Mouse (Mus musculus): Measurements from ENCODE around the gene Epn1. TPM values are rescaled to one million over a fixed set of nuclear protein-coding genes. Genes with fewer than 3 reads are reported as not detected.

Gene Epn1
- polyA plus RNA-seq, 1 experiment from 2014 or later, result 80.1 TPM

DNA sequence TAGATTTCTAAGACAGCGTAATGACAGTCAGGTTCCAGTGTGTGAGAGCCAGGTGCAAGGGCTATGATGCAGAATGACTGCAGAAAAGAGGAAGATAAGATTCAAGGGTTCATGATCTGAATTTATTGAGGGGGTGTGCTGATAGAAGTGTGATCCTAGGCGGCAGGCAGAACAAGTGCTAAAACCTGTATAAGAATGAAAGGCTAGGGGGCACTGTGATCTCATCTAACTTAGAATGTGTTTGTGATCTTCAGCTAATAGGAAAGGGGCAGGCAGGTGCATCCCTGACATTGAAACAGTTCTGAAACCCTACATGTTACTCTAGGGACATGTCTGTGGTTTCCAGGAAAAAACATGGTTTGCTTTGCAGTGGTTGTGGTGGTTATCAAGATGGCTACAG, 33.9 kb upstream of the Epn1 start:
- no peak overlapping the region for H3K9ac ChIP-seq (replicated peaks)
- no peak for ATAC-seq
- no peak overlapping the region for H3K27ac ChIP-seq
- H3K36me3 ChIP-seq, result peaks cover 3% of the 10 kb centered on the region
- no peaks in the 10 kb centered on the region for H3K9me3 ChIP-seq
- no peak overlapping the region for H3K4me2 ChIP-seq (replicated peaks)
- peaks cover 7% of the 10 kb centered on the region for H3K4me1 ChIP-seq (replicated peaks)
- H3K27me3 ChIP-seq, result no peaks in the 10 kb centered on the region
- 74% methylated on average over 2 of the region's 2 CpGs for WGBS
- no peak overlapping the region for H3K4me3 ChIP-seq (replicated peaks)

DNA sequence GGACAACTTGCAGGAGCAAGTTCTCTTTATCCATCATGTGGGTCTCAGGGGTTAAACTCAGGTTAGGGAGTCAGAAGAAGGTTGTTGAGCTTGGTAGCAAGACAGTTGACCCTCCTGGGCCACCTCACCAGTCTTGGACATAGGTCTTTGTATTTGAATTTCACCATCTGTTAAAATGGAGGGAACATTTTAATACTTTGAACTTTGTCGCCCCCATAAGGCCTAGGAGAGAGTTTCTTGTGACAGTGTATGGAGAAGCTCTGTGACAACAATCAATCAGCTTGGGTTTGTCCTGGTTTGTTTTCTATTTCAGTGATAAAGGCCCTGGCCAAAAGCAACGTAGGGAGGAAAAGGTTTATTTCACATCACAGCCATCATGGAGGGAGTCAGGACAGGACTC, 32.7 kb upstream of the Epn1 start:
- Histone ChIP-seq H3K4me3 (replicated peaks) (no peak overlapping the region), H3K4me1 (replicated peaks) (peaks cover 14% of the 10 kb centered on the region), H3K4me2 (replicated peaks) (no peak overlapping the region), H3K27ac (no peak overlapping the region), H3K36me3 (no peaks in the 10 kb centered on the region), H3K9ac (replicated peaks) (no peak overlapping the region), H3K27me3 (peaks cover 4% of the 10 kb centered on the region; the same call in 1 of the 2 replicates), H3K9me3 (no peaks in the 10 kb centered on the region)
- ATAC-seq, result no peak
- WGBS, result 37% methylated on average over 2 of the region's 2 CpGs

DNA sequence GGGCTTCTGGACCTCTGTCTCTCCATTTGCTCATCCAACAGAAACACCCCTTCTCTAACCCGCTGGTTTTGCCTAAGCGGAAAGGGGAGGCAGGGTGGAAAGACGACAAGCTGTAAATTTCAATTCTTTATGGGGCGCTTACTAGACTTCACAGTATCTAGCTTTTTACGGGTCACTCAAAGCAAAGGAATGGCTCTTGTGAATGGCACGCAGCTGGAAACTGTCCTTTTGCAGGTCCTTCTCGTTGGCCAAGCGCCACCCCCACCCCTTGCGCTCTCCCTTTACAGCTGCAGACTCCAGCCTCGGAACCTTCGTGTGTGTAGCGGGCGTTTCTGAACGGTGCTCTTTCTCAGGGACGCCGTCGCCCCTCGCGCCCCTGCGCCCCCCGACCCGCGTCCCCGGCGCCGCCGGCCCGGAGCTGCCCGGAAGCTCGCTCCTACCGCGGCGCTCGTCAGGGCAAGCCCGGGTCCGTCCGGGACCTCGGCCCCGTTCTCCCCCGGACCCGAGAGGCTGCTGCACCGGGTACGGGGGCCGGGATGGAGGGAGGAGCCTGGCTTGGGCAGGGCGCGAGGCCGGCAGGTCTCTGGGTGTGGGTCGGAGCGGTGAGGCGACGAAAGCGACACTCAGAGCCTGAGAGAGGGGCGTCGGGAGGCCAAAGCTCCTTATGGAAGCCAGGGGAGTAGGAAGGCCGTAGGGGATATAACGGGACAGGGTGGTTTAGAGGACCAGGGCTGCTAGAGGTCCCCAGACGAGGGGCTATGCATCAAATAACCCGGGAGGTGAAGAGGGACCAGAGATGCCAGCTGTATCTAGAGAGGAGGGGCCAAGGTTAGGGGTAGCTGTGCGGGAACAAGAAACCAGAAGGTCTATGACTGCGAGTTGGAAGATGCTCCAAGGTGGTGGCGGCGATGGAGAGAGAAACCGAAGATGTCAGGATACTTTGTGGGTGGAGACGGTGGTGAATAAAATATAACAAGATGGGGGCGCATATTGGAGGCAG, 28.5 kb upstream of the Epn1 start, which contains the start of gene Zfp580:
Gene Zfp580 (plus strand): TSS at position 346 of the 1,000 bp plus-strand sequence.
- Histone ChIP-seq H3K4me1 (replicated peaks) (peaks cover 39% of the 10 kb centered on the region), H3K27me3 (peaks cover 45% of the 10 kb centered on the region), H3K36me3 (no peaks in the 10 kb centered on the region), H3K4me3 (replicated peaks) (peak within 1 kb of the TSS; percentile 77), H3K9me3 (no peaks in the 10 kb centered on the region), H3K27ac (peak within 1 kb of the TSS; percentile 92), H3K4me2 (replicated peaks) (peak within 1 kb of the TSS; percentile 91), H3K9ac (replicated peaks) (peak within 1 kb of the TSS; percentile 89)
- under 1% methylated on average over 65 of the region's 65 CpGs for WGBS
- ATAC-seq, result peak; percentile 83

DNA sequence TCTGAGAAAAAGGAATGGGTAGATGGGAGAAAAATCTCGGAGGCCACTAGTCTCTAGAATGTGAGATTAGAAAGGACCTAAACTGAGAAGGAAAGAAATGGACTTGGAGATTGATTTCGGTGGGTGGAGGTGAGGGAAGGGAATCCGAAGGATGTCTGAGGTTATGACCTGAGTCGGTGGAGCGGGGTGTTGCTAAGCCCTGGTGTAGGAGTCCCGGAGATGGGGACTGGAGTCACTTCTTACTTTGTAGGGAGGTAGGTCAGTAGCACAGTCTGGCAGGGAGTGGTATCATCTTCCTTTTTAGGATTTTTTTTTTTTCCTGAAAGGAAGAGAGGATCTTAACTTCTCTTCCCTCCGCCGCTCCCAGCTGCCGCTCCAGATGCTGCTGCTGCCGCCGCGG, 27.6 kb upstream of the Epn1 start:
- Histone ChIP-seq H3K4me3 (replicated peaks) (peak overlapping the region; percentile 77), H3K4me1 (replicated peaks) (peaks cover 48% of the 10 kb centered on the region), H3K9me3 (no peaks in the 10 kb centered on the region), H3K4me2 (replicated peaks) (peak overlapping the region; percentile 91), H3K27ac (no peak overlapping the region), H3K9ac (replicated peaks) (peak overlapping the region; percentile 89), H3K27me3 (peaks cover 54% of the 10 kb centered on the region), H3K36me3 (no peaks in the 10 kb centered on the region)
- WGBS, result 2% methylated on average over 12 of the region's 12 CpGs
- ATAC-seq, result no peak

DNA sequence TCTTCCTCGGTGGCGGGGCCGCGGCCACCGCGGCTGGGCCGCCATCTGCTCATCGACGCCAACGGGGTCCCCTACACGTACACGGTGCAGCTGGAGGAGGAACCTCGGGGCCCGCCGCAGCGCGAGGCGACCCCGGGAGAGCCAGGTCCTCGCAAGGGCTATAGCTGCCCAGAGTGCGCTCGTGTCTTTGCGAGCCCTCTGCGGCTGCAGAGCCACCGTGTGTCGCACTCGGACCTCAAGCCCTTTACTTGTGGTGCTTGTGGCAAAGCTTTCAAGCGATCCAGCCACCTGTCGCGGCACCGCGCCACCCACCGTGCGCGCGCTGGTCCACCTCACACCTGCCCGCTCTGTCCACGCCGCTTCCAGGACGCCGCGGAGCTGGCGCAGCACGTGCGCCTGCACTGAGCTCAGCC, 27.1 kb upstream of the Epn1 start:
- H3K9me3 ChIP-seq, result no peaks in the 10 kb centered on the region
- 3% methylated on average over 45 of the region's 45 CpGs for WGBS
- peak overlapping the region; percentile 89 for H3K9ac ChIP-seq (replicated peaks)
- H3K27ac ChIP-seq, result no peak overlapping the region
- peak overlapping the region; percentile 77 for H3K4me3 ChIP-seq (replicated peaks)
- H3K36me3 ChIP-seq, result no peaks in the 10 kb centered on the region
- no peak for ATAC-seq
- peaks cover 59% of the 10 kb centered on the region for H3K27me3 ChIP-seq
- peaks cover 53% of the 10 kb centered on the region for H3K4me1 ChIP-seq (replicated peaks)
- peak overlapping the region; percentile 91 for H3K4me2 ChIP-seq (replicated peaks)

DNA sequence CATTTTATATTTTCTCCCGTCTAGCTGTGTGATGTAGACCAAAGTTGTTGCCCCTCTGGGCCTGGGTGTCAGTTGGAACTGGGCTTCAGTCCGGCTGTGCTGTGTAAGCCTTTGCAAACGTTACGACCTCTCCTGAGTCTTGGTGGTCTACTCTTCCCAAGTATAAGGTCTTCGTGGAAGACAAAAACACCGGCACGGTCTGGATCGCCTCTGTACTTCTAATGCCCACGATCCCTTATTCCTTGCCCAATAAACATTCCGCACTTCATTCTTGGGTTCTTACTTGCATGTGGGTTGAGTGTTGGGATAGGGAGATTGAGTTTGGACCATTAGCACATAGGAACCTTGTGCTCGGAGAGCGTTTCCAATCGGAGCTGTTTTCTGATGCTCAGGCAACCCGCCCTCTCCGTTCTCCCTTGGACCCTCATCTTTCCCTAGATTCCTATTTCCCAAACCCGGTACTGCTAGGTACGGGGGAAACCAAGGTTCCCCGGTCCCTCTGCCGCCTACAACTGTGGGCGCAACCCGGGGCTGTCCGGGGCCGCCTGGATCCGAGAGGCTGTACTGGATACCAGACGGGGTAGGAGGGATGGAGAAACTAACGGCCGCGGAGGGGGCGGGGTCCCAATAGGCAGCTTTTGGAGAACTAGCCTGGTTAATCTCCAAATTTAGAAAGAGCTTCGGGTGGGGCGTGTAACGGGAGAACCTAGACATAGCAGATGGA, 26.4 kb upstream of the Epn1 start:
- peak overlapping the region; percentile 89 for H3K9ac ChIP-seq (replicated peaks)
- H3K9me3 ChIP-seq, result no peaks in the 10 kb centered on the region
- H3K27me3 ChIP-seq, result peaks cover 66% of the 10 kb centered on the region
- no peak overlapping the region for H3K27ac ChIP-seq
- peak overlapping the region; percentile 77 for H3K4me3 ChIP-seq (replicated peaks)
- peaks cover 54% of the 10 kb centered on the region for H3K4me1 ChIP-seq (replicated peaks)
- WGBS, result 9% methylated on average over 32 of the region's 32 CpGs
- H3K36me3 ChIP-seq, result no peaks in the 10 kb centered on the region
- ATAC-seq, result no peak
- peak overlapping the region; percentile 91 for H3K4me2 ChIP-seq (replicated peaks)

DNA sequence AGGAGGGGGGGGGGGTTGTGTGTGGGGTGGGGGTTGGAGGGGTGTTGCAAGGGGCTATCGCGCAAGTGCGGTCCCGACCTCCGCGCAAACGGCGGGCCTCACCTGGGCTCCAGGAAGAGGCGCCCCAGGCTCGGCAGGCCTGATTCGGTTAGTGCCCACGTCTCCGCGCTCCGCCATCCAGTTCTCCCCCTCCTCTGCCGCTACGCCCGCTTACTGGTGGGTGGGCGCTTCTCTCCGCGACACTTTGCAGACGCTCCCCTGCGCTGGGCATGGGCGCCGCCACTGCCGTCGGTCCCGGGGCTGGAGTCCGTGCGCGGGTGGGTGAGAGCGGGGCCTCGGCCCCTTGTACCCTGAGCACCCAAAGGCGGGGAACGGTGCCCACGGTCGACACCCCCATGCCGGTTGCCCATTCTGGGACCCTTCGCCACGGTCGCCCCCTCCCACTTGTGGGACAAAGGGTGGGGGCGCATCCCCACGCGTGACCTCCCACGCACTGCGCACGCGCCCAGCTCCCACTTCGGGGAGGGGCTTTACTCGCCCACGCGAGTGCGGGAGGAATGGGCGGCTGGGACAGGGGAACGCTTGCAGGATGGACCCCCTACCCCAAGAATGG, 23.3 kb upstream of the Epn1 start:
- Histone ChIP-seq H3K27me3 (peaks cover 68% of the 10 kb centered on the region), H3K4me2 (replicated peaks) (peak overlapping the region; percentile 68), H3K36me3 (no peaks in the 10 kb centered on the region), H3K9ac (replicated peaks) (peak overlapping the region; percentile 75), H3K27ac (peak overlapping the region; percentile 47; the same call in 1 of the 2 replicates), H3K4me3 (replicated peaks) (peak overlapping the region; percentile 51), H3K4me1 (replicated peaks) (peaks cover 64% of the 10 kb centered on the region), H3K9me3 (no peaks in the 10 kb centered on the region)
- 0 out of 2 replicates have a peak, but pooled peaks have one; percentile 3 for ATAC-seq
- 2% methylated on average over 55 of the region's 55 CpGs for WGBS

DNA sequence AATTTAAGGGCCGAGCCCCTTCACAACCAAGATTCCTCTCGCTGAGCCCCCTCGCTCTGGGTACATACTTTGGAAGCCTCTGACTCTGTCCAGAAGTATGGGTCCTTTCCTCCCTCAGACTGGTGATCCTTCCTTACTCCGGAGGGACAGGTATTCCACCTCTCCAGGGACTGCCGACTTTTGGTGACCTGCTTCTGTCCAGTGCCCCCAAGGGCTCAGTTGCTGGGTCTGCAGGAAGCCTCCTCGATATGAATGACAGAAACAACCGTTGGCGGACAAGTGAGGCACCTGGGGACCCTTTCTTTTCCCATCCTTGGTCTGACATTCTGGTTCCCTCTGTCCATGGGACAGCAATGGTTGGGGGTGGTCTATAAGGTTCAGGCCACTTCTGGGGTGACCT, 22.7 kb upstream of the Epn1 start:
- peak overlapping the region; percentile 51 for H3K4me3 ChIP-seq (replicated peaks)
- H3K9me3 ChIP-seq, result no peaks in the 10 kb centered on the region
- no peak for ATAC-seq
- 35% methylated on average over 8 of the region's 8 CpGs for WGBS
- no peak overlapping the region for H3K27ac ChIP-seq
- peak overlapping the region; percentile 68 for H3K4me2 ChIP-seq (replicated peaks)
- H3K9ac ChIP-seq (replicated peaks), result peak overlapping the region; percentile 75
- peaks cover 63% of the 10 kb centered on the region for H3K27me3 ChIP-seq
- no peaks in the 10 kb centered on the region for H3K36me3 ChIP-seq
- H3K4me1 ChIP-seq (replicated peaks), result peaks cover 57% of the 10 kb centered on the region

DNA sequence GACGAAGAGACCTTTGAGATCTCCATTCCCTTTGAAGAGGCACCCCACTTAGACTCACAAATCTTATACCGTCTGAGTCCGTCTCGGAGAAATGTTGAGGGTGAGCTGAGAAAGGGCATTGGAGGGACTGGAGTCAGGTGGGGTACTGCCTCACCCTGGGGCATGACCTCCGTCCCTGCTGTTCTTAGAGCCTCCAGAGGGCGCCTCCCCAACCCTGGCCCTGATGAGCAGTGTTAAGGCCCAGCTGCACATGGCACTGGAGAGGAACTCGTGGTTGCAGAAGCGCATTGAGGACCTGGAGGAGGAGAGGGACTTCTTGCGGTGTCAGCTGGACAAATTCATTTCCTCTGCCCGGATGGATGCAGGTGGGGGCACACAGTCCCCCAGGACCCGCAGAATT, 22.2 kb upstream of the Epn1 start:
- H3K27me3 ChIP-seq, result peaks cover 60% of the 10 kb centered on the region
- peak overlapping the region; percentile 68 for H3K4me2 ChIP-seq (replicated peaks)
- H3K27ac ChIP-seq, result no peak overlapping the region
- WGBS, result 32% methylated on average over 11 of the region's 11 CpGs
- H3K36me3 ChIP-seq, result no peaks in the 10 kb centered on the region
- H3K4me3 ChIP-seq (replicated peaks), result peak overlapping the region; percentile 51
- no peaks in the 10 kb centered on the region for H3K9me3 ChIP-seq
- no peak for ATAC-seq
- H3K4me1 ChIP-seq (replicated peaks), result peaks cover 53% of the 10 kb centered on the region
- H3K9ac ChIP-seq (replicated peaks), result peak overlapping the region; percentile 75; the same call in 1 of the 2 replicates

DNA sequence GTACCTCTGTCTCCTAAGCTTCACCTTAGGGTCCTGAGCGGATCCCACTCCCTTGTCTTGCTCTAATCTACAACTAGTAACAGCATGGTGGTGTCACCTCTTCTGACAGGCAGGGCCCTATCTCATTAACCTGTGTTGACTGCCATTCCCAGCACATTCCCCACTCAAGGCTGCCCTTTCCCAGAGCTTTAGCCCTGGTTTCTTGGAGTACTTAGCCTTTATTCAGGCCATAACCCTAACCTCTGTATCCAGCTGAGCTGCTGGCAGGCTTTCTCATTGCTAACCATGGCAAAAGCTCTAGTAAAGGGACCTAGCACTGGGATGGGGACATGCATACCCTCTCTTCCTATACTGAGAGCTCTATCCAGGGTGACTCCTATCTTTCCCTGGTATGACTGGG, 21.4 kb upstream of the Epn1 start:
- peaks cover 51% of the 10 kb centered on the region for H3K27me3 ChIP-seq
- no peak overlapping the region for H3K27ac ChIP-seq
- no peaks in the 10 kb centered on the region for H3K36me3 ChIP-seq
- no peak for ATAC-seq
- H3K4me3 ChIP-seq (replicated peaks), result no peak overlapping the region
- H3K4me1 ChIP-seq (replicated peaks), result peaks cover 52% of the 10 kb centered on the region
- 94% methylated on average over 1 of the region's 1 CpGs for WGBS
- H3K4me2 ChIP-seq (replicated peaks), result no peak overlapping the region; the same call in 1 of the 2 replicates
- no peaks in the 10 kb centered on the region for H3K9me3 ChIP-seq
- no peak overlapping the region for H3K9ac ChIP-seq (replicated peaks)

DNA sequence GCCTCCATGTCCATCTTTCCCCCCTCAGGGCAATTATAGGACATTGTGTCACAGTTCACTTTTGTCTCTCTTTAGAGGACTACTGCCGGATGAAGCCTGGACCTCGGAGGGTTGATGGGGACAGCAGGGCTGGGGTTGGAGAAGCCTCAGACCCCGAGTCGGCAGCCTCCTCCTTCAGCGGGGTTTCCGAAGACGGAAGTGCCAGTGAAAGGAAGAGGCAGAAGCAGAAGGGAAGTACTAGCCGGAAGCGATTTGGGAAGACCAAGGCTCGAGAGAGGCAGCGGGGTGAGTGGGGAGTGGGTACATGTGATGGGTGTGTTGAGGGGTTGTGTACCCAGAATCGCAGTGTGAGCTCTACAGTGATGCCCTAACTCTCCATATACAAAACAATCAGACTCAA, 20.6 kb upstream of the Epn1 start:
- no peaks in the 10 kb centered on the region for H3K9me3 ChIP-seq
- no peaks in the 10 kb centered on the region for H3K36me3 ChIP-seq
- peaks cover 52% of the 10 kb centered on the region for H3K4me1 ChIP-seq (replicated peaks)
- peak overlapping the region; percentile 99 for H3K27ac ChIP-seq
- peak overlapping the region; percentile 81 for H3K9ac ChIP-seq (replicated peaks)
- ATAC-seq, result no peak
- H3K4me3 ChIP-seq (replicated peaks), result no peak overlapping the region
- WGBS, result 93% methylated on average over 12 of the region's 12 CpGs
- peak overlapping the region; percentile 89; the same call in 1 of the 2 replicates for H3K4me2 ChIP-seq (replicated peaks)
- H3K27me3 ChIP-seq, result peaks cover 43% of the 10 kb centered on the region
